Mouse (Mus musculus) liver, embryonic 16.5 days (tissue): ENCODE measurements around the gene Akap7. TPM values are rescaled to one million over a fixed set of nuclear protein-coding genes. Genes with fewer than 3 reads are reported as not detected.
A peak's percentile ranks its signal among the peaks of the same experiment; 100 is the strongest.

ENCODE experiments used
- ATAC-seq: fragments of 200-750 bp; cut with Nextera tagmentation; 2 replicates; pipeline ENCODE4 v1.8.0; 2017; ENCODE audit warnings: low read depth, mild to moderate bottlenecking, moderate number of reproducible peaks, moderate library complexity
- H3K27ac ChIP-seq: fragments of 300-500 bp; sonication (generic); 2 replicates; pipeline ENCODE4 v1.5.1; 2014; ENCODE audit warnings: mild to moderate bottlenecking, low read length
- H3K27me3 ChIP-seq: fragments of 300-500 bp; sonication (generic); 2 replicates; pipeline ENCODE4 v1.6.1; 2014; ENCODE audit warnings: low read depth, low read length, mixed read lengths; ENCODE audit not compliant: control insufficient read depth, insufficient read depth
- H3K36me3 ChIP-seq: fragments of 300-500 bp; sonication (generic); 2 replicates; pipeline ENCODE4 v1.6.1; 2014; ENCODE audit warnings: mild to moderate bottlenecking; ENCODE audit not compliant: control insufficient read depth, insufficient read depth
- H3K4me1 ChIP-seq: fragments of 300-500 bp; sonication (generic); 2 replicates; pipeline ENCODE4 v1.6.1; 2014; ENCODE audit warnings: low read depth, low read length, mixed read lengths; ENCODE audit not compliant: control insufficient read depth
- H3K4me2 ChIP-seq: fragments of 300-500 bp; sonication (generic); 2 replicates; pipeline ENCODE4 v1.6.1; 2014; ENCODE audit warnings: low read depth, low read length, mixed read lengths
- H3K4me3 ChIP-seq: fragments of 300-500 bp; sonication (generic); 2 replicates; pipeline ENCODE4 v1.5.1; 2014; ENCODE audit warnings: low read depth, mild to moderate bottlenecking, low read length
- H3K9ac ChIP-seq: fragments of 300-500 bp; sonication (generic); 2 replicates; pipeline ENCODE4 v1.6.1; 2014; ENCODE audit warnings: low read depth, low read length
- H3K9me3 ChIP-seq: fragments of 300-500 bp; sonication (generic); replicated peaks from 2 replicates; pipeline ENCODE4 v1.6.1; 2016; ENCODE audit warnings: low read length; ENCODE audit not compliant: control insufficient read depth
- whole genome bisulfite sequencing: fragments of 180-500 bp; shearing (Covaris S2); extraction: QIAGEN DNeasy Blood & Tissue Kit; methylation state at CpG from one replicate; pipeline ENCODE4 v1.1.7; 2014; ENCODE audit not compliant: insufficient replicate concordance; 5-methylcytosine and 5-hydroxymethylcytosine counted together
- polyA plus RNA-seq: library from polyadenylated mRNA; unstranded; fragments of >200 nt; fragmentation: Nextera tagmentation; extraction: Ambion mirVana; gene quantifications from 2 replicates; pipeline ENCODE4 v1.2.1, GENCODE M21; 2015

Gene Akap7
- polyA plus RNA-seq, 1 experiment from 2014 or later: 19.0 TPM

- 45% methylated on average over 2 of the region's 2 CpGs for WGBS
- Histone ChIP-seq H3K9me3 (no peaks in the 10 kb centered on the region), H3K4me2 (peak overlapping the region; percentile 46), H3K4me3 (peak overlapping the region; percentile 23), H3K36me3 (0 out of 2 replicates have a peak, but pooled peaks cover 3% of the 10 kb centered on the region), H3K27me3 (no peaks in the 10 kb centered on the region), H3K9ac (peak overlapping the region; percentile 36), H3K27ac (peak overlapping the region; percentile 75), H3K4me1 (peaks cover 35% of the 10 kb centered on the region)
- ATAC-seq: peak; percentile 98
These were observed 54.2 kb downstream of the Akap7 start for GRCm38 (mm10) chr10:25253474-25253873.

- H3K4me2 ChIP-seq: peak overlapping the region; percentile 46
- peak overlapping the region; percentile 23 for H3K4me3 ChIP-seq
- H3K9me3 ChIP-seq: no peaks in the 10 kb centered on the region
- H3K4me1 ChIP-seq: peaks cover 30% of the 10 kb centered on the region
- H3K27me3 ChIP-seq: no peaks in the 10 kb centered on the region
- peak; percentile 44 for ATAC-seq
- 71% methylated on average over 4 of the region's 4 CpGs for WGBS
- H3K36me3 ChIP-seq: 0 out of 2 replicates have a peak, but pooled peaks cover 3% of the 10 kb centered on the region
- H3K27ac ChIP-seq: peak overlapping the region; percentile 75
- H3K9ac ChIP-seq: no peak overlapping the region
These were observed 54.7 kb downstream of the Akap7 start for GRCm38 (mm10) chr10:25253006-25253405.

GRCm38 (mm10) chr10:25250108-25250507, 57.6 kb downstream of the Akap7 start:
- Histone ChIP-seq H3K4me2 (no peak overlapping the region), H3K4me3 (no peak overlapping the region), H3K4me1 (peaks cover 27% of the 10 kb centered on the region), H3K9me3 (no peaks in the 10 kb centered on the region), H3K27me3 (no peaks in the 10 kb centered on the region), H3K36me3 (no peaks in the 10 kb centered on the region), H3K27ac (no peak overlapping the region), H3K9ac (no peak overlapping the region)
- ATAC-seq: no peak
- 45% methylated on average over 12 of the region's 12 CpGs for WGBS

- H3K4me2 ChIP-seq: no peak overlapping the region
- 52% methylated on average over 4 of the region's 4 CpGs for WGBS
- no peaks in the 10 kb centered on the region for H3K36me3 ChIP-seq
- no peak overlapping the region for H3K9ac ChIP-seq
- no peak for ATAC-seq
- H3K27me3 ChIP-seq: no peaks in the 10 kb centered on the region
- H3K9me3 ChIP-seq: no peaks in the 10 kb centered on the region
- no peaks in the 10 kb centered on the region for H3K4me1 ChIP-seq
- H3K27ac ChIP-seq: no peak overlapping the region
- H3K4me3 ChIP-seq: no peak overlapping the region
These were observed 61.5 kb downstream of the Akap7 start for GRCm38 (mm10) chr10:25246173-25246572.

- ATAC-seq: no peak
- Histone ChIP-seq H3K4me1 (no peaks in the 10 kb centered on the region; the same call in 1 of the 2 replicates), H3K9ac (no peak overlapping the region), H3K4me2 (no peak overlapping the region), H3K27me3 (no peaks in the 10 kb centered on the region), H3K4me3 (no peak overlapping the region), H3K9me3 (no peaks in the 10 kb centered on the region), H3K27ac (no peak overlapping the region), H3K36me3 (no peaks in the 10 kb centered on the region)
- 31% methylated on average over 9 of the region's 9 CpGs for WGBS
These were observed 68.5 kb downstream of the Akap7 start for GRCm38 (mm10) chr10:25239156-25239555.

- no peak overlapping the region for H3K27ac ChIP-seq
- no peak overlapping the region for H3K4me2 ChIP-seq
- WGBS: 33% methylated on average over 1 of the region's 1 CpGs
- no peak for ATAC-seq
- H3K36me3 ChIP-seq: no peaks in the 10 kb centered on the region
- no peak overlapping the region for H3K9ac ChIP-seq
- no peaks in the 10 kb centered on the region; the same call in 1 of the 2 replicates for H3K4me1 ChIP-seq
- H3K27me3 ChIP-seq: no peaks in the 10 kb centered on the region
- no peak overlapping the region for H3K4me3 ChIP-seq
- H3K9me3 ChIP-seq: no peaks in the 10 kb centered on the region
These were observed 73.6 kb downstream of the Akap7 start for GRCm38 (mm10) chr10:25234080-25234479.

GRCm38 (mm10) chr10:25232700-25233099, 75.0 kb downstream of the Akap7 start:
- WGBS: 63% methylated on average over 3 of the region's 3 CpGs

GRCm38 (mm10) chr10:25231358-25231757, 76.3 kb downstream of the Akap7 start:
- Histone ChIP-seq H3K4me1 (no peaks in the 10 kb centered on the region), H3K4me2 (no peak overlapping the region), H3K4me3 (no peak overlapping the region), H3K36me3 (no peaks in the 10 kb centered on the region), H3K27ac (no peak overlapping the region), H3K9me3 (no peaks in the 10 kb centered on the region), H3K9ac (no peak overlapping the region), H3K27me3 (no peaks in the 10 kb centered on the region)
- 66% methylated on average over 5 of the region's 5 CpGs for WGBS
- no peak for ATAC-seq

More at GRCm38 (mm10) chr10:25232700-25233099, 75.0 kb downstream of the Akap7 start:
- H3K4me2 ChIP-seq: no peak overlapping the region
- ATAC-seq: no peak
- no peaks in the 10 kb centered on the region for H3K4me1 ChIP-seq
- no peak overlapping the region for H3K27ac ChIP-seq
- H3K4me3 ChIP-seq: no peak overlapping the region
- no peak overlapping the region for H3K9ac ChIP-seq
- H3K9me3 ChIP-seq: no peaks in the 10 kb centered on the region
- H3K27me3 ChIP-seq: no peaks in the 10 kb centered on the region
- no peaks in the 10 kb centered on the region for H3K36me3 ChIP-seq

GRCm38 (mm10) chr10:25224371-25224770, 83.3 kb downstream of the Akap7 start:
- Histone ChIP-seq H3K9me3 (no peaks in the 10 kb centered on the region), H3K4me2 (no peak overlapping the region), H3K9ac (no peak overlapping the region), H3K4me1 (no peaks in the 10 kb centered on the region), H3K27ac (no peak overlapping the region), H3K27me3 (no peaks in the 10 kb centered on the region), H3K4me3 (no peak overlapping the region), H3K36me3 (no peaks in the 10 kb centered on the region)
- 81% methylated on average over 5 of the region's 5 CpGs for WGBS
- no peak for ATAC-seq
